Mouse (Mus musculus) lung, embryonic 14.5 days (tissue): Measurements from ENCODE around the gene Ndufs6. TPM values are rescaled to one million over a fixed set of nuclear protein-coding genes. Genes with fewer than 3 reads are reported as not detected.

Experiments
- ATAC-seq: fragments of 200-750 bp; cut with Nextera tagmentation; 2 replicates; pipeline ENCODE4 v1.8.0; 2017; ENCODE audit warnings: mild to moderate bottlenecking, moderate TSS enrichment, moderate library complexity; ENCODE audit not compliant: insufficient read depth
- DNase-seq: peaks from one replicate; pipeline ENCODE4 v3.0.0-alpha.2; 2015
- H3K27ac ChIP-seq: fragments of 300-500 bp; sonication (generic); 2 replicates; pipeline ENCODE4 v1.5.1; 2014; ENCODE audit warnings: low read depth, mild to moderate bottlenecking, moderate library complexity
- H3K27me3 ChIP-seq: fragments of 300-500 bp; sonication (generic); 2 replicates; pipeline ENCODE4 v1.6.1; 2014; ENCODE audit warnings: low read length, control low read depth; ENCODE audit not compliant: insufficient read depth
- H3K36me3 ChIP-seq: fragments of 300-500 bp; sonication (generic); 2 replicates; pipeline ENCODE4 v1.6.1; 2014; ENCODE audit warnings: control low read depth; ENCODE audit not compliant: insufficient read depth
- H3K4me1 ChIP-seq: fragments of 300-500 bp; sonication (generic); 2 replicates; pipeline ENCODE4 v1.6.1; 2014; ENCODE audit warnings: antibody characterized with exemption, control low read depth; ENCODE audit not compliant: insufficient read depth
- H3K4me2 ChIP-seq: fragments of 300-500 bp; sonication (generic); 2 replicates; pipeline ENCODE4 v1.6.1; 2014; ENCODE audit warnings: mild to moderate bottlenecking
- H3K4me3 ChIP-seq: fragments of 300-500 bp; sonication (generic); 2 replicates; pipeline ENCODE4 v1.5.1; 2014; ENCODE audit warnings: low read depth, low read length
- H3K9ac ChIP-seq: fragments of 300-500 bp; sonication (generic); 2 replicates; pipeline ENCODE4 v1.6.1; 2014
- H3K9me3 ChIP-seq: fragments of 300-500 bp; sonication (generic); 2 replicates; pipeline ENCODE4 v1.6.1; 2016; ENCODE audit warnings: low read depth, low read length, control low read depth
- CTCF ChIP-seq: IDR thresholded peaks from 2 replicates; pipeline ENCODE4 v1.5.1; 2016; ENCODE audit warnings: antibody characterized with exemption, low read depth
- WGBS: fragments of 180-500 bp; shearing (Covaris S2); extraction: QIAGEN DNeasy Blood & Tissue Kit; methylation state at CpG from one replicate; pipeline ENCODE4 v1.1.7; 2014; 5-methylcytosine and 5-hydroxymethylcytosine counted together
- polyA plus RNA-seq: library from polyadenylated mRNA; unstranded; fragments of >200 nt; fragmentation: Nextera tagmentation; extraction: Ambion mirVana; gene quantifications from 2 replicates; pipeline ENCODE4 v1.2.1, GENCODE M21; 2014

Gene Ndufs6
- polyA plus RNA-seq, 1 experiment from 2014 or later: 409 TPM

DNA sequence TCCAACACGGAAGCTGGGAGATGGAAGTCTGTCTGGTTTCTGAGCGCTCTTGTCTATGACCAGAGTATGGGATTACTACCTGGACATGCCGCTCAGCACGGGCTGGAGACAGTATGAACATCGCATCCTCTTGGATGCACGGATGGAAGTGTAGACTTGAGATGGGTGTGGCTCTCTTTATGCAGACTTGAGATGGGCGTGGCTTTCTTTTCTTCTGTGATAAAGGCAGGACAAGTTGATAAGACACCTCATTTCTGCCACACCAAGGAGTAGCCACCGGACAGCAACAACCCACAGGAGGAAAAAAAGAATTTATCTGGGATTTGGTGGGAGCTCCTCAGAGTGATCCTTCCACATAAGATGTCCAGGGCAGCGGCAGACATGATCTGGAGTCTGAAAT lies 22.4 kb upstream of the Ndufs6 start:
- WGBS: 78% methylated on average over 9 of the region's 9 CpGs
- H3K4me2 ChIP-seq: no peak overlapping the region
- no peak for ATAC-seq
- H3K36me3 ChIP-seq: no peaks in the 10 kb centered on the region
- no peak for TF ChIP-seq CTCF
- H3K4me1 ChIP-seq: no peaks in the 10 kb centered on the region
- no peak overlapping the region for H3K4me3 ChIP-seq
- H3K27ac ChIP-seq: no peak overlapping the region
- H3K9me3 ChIP-seq: no peaks in the 10 kb centered on the region
- H3K9ac ChIP-seq: no peak overlapping the region
- no peaks in the 10 kb centered on the region for H3K27me3 ChIP-seq
- no peak for DNase-seq

DNA sequence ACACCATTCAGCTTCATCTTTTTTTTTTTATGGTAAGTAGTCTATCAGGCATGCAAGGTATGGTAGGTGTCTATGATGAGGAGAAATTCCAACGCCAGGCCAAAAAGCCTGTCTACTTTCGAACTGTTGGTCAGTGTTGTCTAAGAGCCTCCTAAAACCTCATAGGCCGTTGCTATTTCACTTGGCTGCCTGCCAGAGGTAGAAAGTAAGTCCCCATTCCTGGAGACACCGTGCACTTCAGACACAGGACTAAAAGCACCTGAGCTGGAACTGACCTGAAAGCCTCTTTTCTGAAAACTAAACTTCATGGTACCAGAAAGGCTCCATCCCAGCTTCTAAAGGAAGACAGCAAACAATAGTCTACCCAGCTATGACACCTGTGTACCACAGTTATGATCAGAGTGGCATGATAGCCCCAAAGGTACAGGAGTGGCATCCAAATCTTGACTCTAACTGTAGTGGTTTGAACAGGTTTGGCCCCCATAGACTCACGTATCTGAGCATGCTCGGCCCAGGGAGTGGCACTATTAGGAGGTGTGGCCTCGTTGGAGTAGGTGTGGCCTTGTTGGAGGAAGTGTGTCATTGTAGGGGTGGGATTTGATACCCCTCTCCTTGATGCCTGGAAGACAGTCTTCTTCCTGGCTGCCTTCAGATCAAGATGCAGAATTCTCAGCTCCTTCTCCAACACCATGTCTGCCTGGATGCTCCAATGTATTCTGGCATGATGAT lies 19.7 kb upstream of the Ndufs6 start:
- no peak overlapping the region for H3K9ac ChIP-seq
- H3K4me1 ChIP-seq: no peaks in the 10 kb centered on the region
- no peak for TF ChIP-seq CTCF
- peak overlapping the region; percentile 46; the same call in 1 of the 2 replicates for H3K27ac ChIP-seq
- 58% methylated on average over 7 of the region's 7 CpGs for whole genome bisulfite sequencing
- peak; percentile 26 for DNase-seq
- no peaks in the 10 kb centered on the region for H3K9me3 ChIP-seq
- ATAC-seq: no peak; the same call in 1 of the 2 replicates
- no peaks in the 10 kb centered on the region for H3K27me3 ChIP-seq
- H3K4me3 ChIP-seq: no peak overlapping the region
- H3K4me2 ChIP-seq: no peak overlapping the region
- no peaks in the 10 kb centered on the region for H3K36me3 ChIP-seq

DNA sequence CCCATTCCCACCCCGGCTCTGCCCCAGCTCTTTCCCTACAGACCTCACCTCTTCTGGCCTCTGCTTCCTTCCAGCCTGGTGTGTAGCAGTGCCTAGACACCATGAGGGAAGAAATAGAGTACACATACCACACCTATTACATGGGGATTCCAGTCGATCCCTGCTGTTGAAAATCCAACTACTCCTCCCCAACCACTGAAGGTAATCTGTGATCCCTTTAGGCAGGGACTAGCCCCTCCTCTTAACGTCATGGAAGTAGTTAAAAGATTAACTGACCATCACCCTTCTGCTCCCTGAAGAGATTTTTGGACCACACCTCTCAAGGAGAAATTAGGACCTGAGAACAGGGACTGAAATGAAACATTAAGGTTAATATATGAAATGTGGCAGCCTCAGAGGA lies 18.8 kb upstream of the Ndufs6 start:
- no peak overlapping the region for H3K9ac ChIP-seq
- no peaks in the 10 kb centered on the region for H3K9me3 ChIP-seq
- WGBS: 57% methylated on average over 3 of the region's 3 CpGs
- no peaks in the 10 kb centered on the region for H3K4me1 ChIP-seq
- no peak overlapping the region for H3K4me2 ChIP-seq
- ATAC-seq (0 out of 2 replicates have a peak, but pooled peaks have one; percentile 52), DNase-seq (no peak)
- no peak overlapping the region for H3K4me3 ChIP-seq
- TF ChIP-seq CTCF: no peak
- H3K27me3 ChIP-seq: no peaks in the 10 kb centered on the region
- no peak overlapping the region for H3K27ac ChIP-seq
- H3K36me3 ChIP-seq: no peaks in the 10 kb centered on the region

DNA sequence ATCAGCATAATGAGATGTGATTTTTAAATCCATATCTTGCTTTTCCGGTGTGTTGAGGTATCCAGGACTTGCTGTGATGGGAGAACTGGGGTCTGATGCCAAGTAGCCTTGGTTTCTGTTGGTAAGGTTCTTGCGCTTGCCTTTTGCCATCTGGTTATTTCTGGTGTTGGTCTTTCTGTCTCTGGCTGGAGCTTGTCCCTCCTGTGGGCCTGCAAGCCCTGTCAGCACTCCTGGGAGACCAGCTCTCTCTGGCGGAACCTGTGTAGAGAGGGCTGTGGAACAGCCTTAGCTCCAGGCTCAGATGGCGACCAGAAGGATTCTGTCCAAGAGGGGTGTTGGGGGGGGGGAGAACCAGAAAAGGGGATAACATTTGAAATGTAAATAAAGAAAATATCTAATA lies 18.4 kb upstream of the Ndufs6 start:
- 66% methylated on average over 4 of the region's 4 CpGs for WGBS

DNA sequence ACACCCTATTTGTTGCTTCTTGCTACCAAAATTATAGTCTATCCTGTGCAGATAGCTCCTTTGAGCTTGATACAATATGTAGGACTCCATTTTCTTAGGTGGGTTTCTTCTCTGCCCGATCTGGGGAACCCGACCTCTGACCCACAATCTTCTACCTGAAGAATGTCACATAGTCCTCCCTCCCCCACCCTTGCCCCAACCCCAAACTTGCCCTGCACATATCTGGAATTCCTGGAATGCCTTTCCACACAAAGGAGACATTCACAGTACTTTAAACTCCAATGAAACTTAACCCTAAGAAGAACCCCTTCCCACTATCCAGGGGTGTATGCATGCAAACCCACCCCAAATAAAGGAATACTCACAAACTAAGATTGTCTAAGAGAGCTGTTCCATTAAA lies 17.8 kb upstream of the Ndufs6 start:
- no peaks in the 10 kb centered on the region for H3K9me3 ChIP-seq
- no peak overlapping the region for H3K4me2 ChIP-seq
- DNase-seq (peak; percentile 21), ATAC-seq (no peak; the same call in 1 of the 2 replicates)
- TF ChIP-seq CTCF: no peak
- no peaks in the 10 kb centered on the region for H3K36me3 ChIP-seq
- WGBS: 25% methylated on average over 2 of the region's 2 CpGs
- H3K9ac ChIP-seq: no peak overlapping the region
- H3K27ac ChIP-seq: no peak overlapping the region
- H3K27me3 ChIP-seq: no peaks in the 10 kb centered on the region
- no peaks in the 10 kb centered on the region for H3K4me1 ChIP-seq
- no peak overlapping the region for H3K4me3 ChIP-seq

More for the DNA sequence above, 18.4 kb upstream of the Ndufs6 start:
- Histone ChIP-seq H3K27ac (no peak overlapping the region), H3K27me3 (no peaks in the 10 kb centered on the region), H3K4me3 (no peak overlapping the region), H3K9ac (no peak overlapping the region), H3K9me3 (no peaks in the 10 kb centered on the region), H3K4me2 (no peak overlapping the region), H3K36me3 (no peaks in the 10 kb centered on the region), H3K4me1 (no peaks in the 10 kb centered on the region)
- DNase-seq (no peak), ATAC-seq (peak; percentile 49; the same call in 1 of the 2 replicates)
- no peak for TF ChIP-seq CTCF

DNA sequence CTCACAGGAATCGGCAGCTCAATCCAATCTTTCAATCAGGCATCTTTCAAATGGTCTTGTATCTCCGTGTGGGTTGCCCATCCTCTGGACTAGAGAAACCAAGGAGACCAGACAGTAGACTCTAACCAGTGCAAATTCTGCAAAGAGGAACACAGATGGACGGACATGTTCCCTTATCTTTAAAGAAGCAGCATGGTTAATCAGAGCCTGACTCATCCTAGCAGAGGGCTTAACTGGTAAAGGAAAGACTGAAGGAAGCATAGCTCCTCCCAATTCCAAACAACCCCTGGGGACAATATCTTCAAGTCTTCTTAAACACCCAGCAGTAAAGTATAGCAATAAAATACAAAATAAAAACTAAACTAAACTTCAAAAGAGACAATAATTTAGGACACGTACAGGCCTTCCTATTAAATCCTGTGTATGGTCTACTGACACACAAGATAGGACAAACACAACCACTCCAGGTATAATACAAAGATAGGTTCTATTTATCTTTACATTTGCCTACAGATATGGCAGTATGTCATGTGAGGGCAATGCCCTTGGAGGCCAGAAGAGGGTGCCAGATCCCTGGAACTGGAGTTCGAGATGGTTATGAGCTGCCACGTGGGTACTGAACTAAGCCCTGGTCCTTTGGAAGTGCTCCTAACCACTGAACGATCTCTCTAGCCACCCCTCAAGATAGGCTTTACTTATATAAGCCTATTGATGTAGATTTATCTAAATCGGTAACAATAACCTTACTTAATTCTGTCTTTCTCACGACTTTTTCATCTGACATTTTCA lies 17.0 kb upstream of the Ndufs6 start:
- Histone ChIP-seq H3K27ac (no peak overlapping the region), H3K9ac (no peak overlapping the region), H3K4me3 (no peak overlapping the region), H3K36me3 (no peaks in the 10 kb centered on the region), H3K4me2 (no peak overlapping the region), H3K27me3 (no peaks in the 10 kb centered on the region), H3K9me3 (no peaks in the 10 kb centered on the region), H3K4me1 (no peaks in the 10 kb centered on the region)
- DNase-seq (peak; percentile 40), ATAC-seq (no peak)
- 68% methylated on average over 9 of the region's 9 CpGs for WGBS
- peak; percentile 52 for TF ChIP-seq CTCF

DNA sequence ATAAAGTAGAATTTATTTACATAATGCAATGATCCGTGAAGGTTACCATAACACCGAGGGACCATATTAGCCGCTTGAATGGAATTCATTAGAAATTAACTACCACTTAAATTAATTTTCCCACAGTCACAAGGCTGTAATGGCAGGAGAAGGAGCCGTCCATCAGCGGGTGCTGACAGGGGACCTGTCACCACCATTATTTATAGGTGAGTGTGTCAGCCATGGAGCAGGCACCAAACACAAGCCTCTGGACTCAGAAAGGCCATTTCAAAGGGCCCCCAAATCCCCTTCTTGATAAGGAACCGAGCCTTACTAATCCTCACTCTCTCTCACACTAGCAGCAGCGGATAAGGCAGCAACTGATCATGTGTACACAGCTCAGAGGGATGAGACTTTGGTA lies 8.4 kb upstream of the Ndufs6 start:
- no peaks in the 10 kb centered on the region for H3K36me3 ChIP-seq
- H3K4me3 ChIP-seq: no peak overlapping the region
- DNase-seq: no peak
- no peaks in the 10 kb centered on the region for H3K9me3 ChIP-seq
- H3K9ac ChIP-seq: no peak overlapping the region
- ATAC-seq: no peak
- WGBS: 46% methylated on average over 7 of the region's 7 CpGs
- no peak for TF ChIP-seq CTCF
- H3K27me3 ChIP-seq: no peaks in the 10 kb centered on the region
- no peak overlapping the region for H3K4me2 ChIP-seq
- H3K27ac ChIP-seq: no peak overlapping the region
- H3K4me1 ChIP-seq: no peaks in the 10 kb centered on the region
